ENCODE assay signal across 8 mouse cellular contexts in genomic region chr11:20742361-20742897, GRCm38 (mm10). TPM values are rescaled to one million over a fixed set of nuclear protein-coding genes. Genes with fewer than 3 reads are reported as not detected.
DNase-seq lines count a peak whose midpoint lies in the region; ATAC-seq and TF ChIP-seq lines count a peak whose summit lies in the region.

No protein-coding gene starts in this region.

- peak overlapping the region; percentile 97 for H3K27ac ChIP-seq in embryonic facial prominence, embryonic 14.5 days (replicated peaks; ENCODE audit: low read depth, low read length)
- H3K27ac ChIP-seq in heart, embryonic 15.5 days: peak overlapping the region; percentile 90
- H3K27ac ChIP-seq in liver, embryonic 13.5 days: peak overlapping the region; percentile 96
- peak overlapping the region; percentile 90 for H3K27ac ChIP-seq in thymus, adult 2 months (ENCODE audit: control insufficient read depth, insufficient read depth, low read length)

- under 1% methylated on average over 9 of the region's 9 CpGs for WGBS in embryonic facial prominence, embryonic 14.5 days
- under 1% methylated on average over 9 of the region's 9 CpGs for WGBS in heart, embryonic 15.5 days
- 0% methylated on average over 9 of the region's 9 CpGs for WGBS in liver, embryonic 13.5 days (ENCODE audit: insufficient replicate concordance)
- WGBS in thymus, adult 2 months: under 1% methylated on average over 9 of the region's 9 CpGs

- ATAC-seq in embryonic facial prominence, embryonic 14.5 days (ENCODE audit: low read depth): no peak
- no peak for ATAC-seq in heart, embryonic 15.5 days (replicated peaks; ENCODE audit: insufficient number of reproducible peaks, insufficient read depth, low FRiP score, low read depth)
- ATAC-seq in liver, embryonic 13.5 days (ENCODE audit: low read depth): no peak

- TF ChIP-seq CTCF in thymus, adult 2 months (IDR thresholded peaks at IDR 0.05; ENCODE audit: borderline replicate concordance, control insufficient read depth, extremely low read depth, insufficient read depth, low read length, poor library complexity): no peak

- H3K27me3 ChIP-seq in embryonic facial prominence, embryonic 14.5 days (replicated peaks; ENCODE audit: control insufficient read depth, insufficient read depth, low read length): no peaks in the 10 kb centered on the region
- no peaks in the 10 kb centered on the region for H3K27me3 ChIP-seq in heart, embryonic 15.5 days
- no peaks in the 10 kb centered on the region for H3K27me3 ChIP-seq in liver, embryonic 13.5 days
- H3K27me3 ChIP-seq in thymus, adult 2 months (ENCODE audit: control insufficient read depth, insufficient read depth, low read length): no peaks in the 10 kb centered on the region

- TF ChIP-seq POLR2A in thymus, adult 2 months (IDR thresholded peaks at IDR 0.05; ENCODE audit: control insufficient read depth, extremely low read depth, insufficient read depth, low read length, poor library complexity): no peak

- no peaks in the 10 kb centered on the region for H3K9me3 ChIP-seq in embryonic facial prominence, embryonic 14.5 days (ENCODE audit: control insufficient read depth, low read length)
- H3K9me3 ChIP-seq in heart, embryonic 15.5 days (replicated peaks): no peaks in the 10 kb centered on the region
- H3K9me3 ChIP-seq in liver, embryonic 13.5 days (replicated peaks): no peaks in the 10 kb centered on the region

- peak overlapping the region; percentile 91 for H3K4me2 ChIP-seq in embryonic facial prominence, embryonic 14.5 days (ENCODE audit: low read depth, low read length)
- H3K4me2 ChIP-seq in heart, embryonic 15.5 days: peak overlapping the region; percentile 80
- peak overlapping the region; percentile 91 for H3K4me2 ChIP-seq in liver, embryonic 13.5 days

- peak; percentile 58 to 79 for DNase-seq in CD8-positive naive resting alpha-beta T cell, adult 2 months (ENCODE audit: low read depth in 2 of 2, low spot score in 2 of 2)
- peak; percentile 18 for DNase-seq in adrenal gland, postnatal 25 days
- DNase-seq in embryonic facial prominence, embryonic 14.5 days (ENCODE audit: low spot score): peak; percentile 87
- peak; percentile 73 for DNase-seq in kidney, postnatal 14 days
- DNase-seq in liver, embryonic 13.5 days: peak; percentile 65
- peak; percentile 37 for DNase-seq in neural tube, embryonic 10.5 days (ENCODE audit: extremely low spot score, low spot score)
- DNase-seq in thymus, adult 2 months: peak; percentile 76

- no peaks in the 10 kb centered on the region for H3K4me1 ChIP-seq in embryonic facial prominence, embryonic 14.5 days (ENCODE audit: control insufficient read depth, insufficient read depth, low read length)
- H3K4me1 ChIP-seq in heart, embryonic 15.5 days (replicated peaks): peaks cover 3% of the 10 kb centered on the region; the same call in 1 of the 2 replicates
- peaks cover 14% of the 10 kb centered on the region for H3K4me1 ChIP-seq in liver, embryonic 13.5 days (replicated peaks)
- H3K4me1 ChIP-seq in thymus, adult 2 months (replicated peaks; ENCODE audit: control insufficient read depth, insufficient read depth, low read length): no peaks in the 10 kb centered on the region

- H3K9ac ChIP-seq in embryonic facial prominence, embryonic 14.5 days (ENCODE audit: low read depth, low read length): peak overlapping the region; percentile 89
- peak overlapping the region; percentile 90 for H3K9ac ChIP-seq in heart, embryonic 15.5 days
- peak overlapping the region; percentile 98 for H3K9ac ChIP-seq in liver, embryonic 13.5 days

- H3K4me3 ChIP-seq in embryonic facial prominence, embryonic 14.5 days (ENCODE audit: low read depth, low read length): peak overlapping the region; percentile 96
- H3K4me3 ChIP-seq in heart, embryonic 15.5 days: peak overlapping the region; percentile 88
- H3K4me3 ChIP-seq in liver, embryonic 13.5 days (replicated peaks): peak overlapping the region; percentile 99
- H3K4me3 ChIP-seq in thymus, adult 2 months (ENCODE audit: control insufficient read depth, insufficient read depth, low read length): no peak overlapping the region

- H3K36me3 ChIP-seq in embryonic facial prominence, embryonic 14.5 days (ENCODE audit: control insufficient read depth, insufficient read depth, low read length): no peaks in the 10 kb centered on the region
- no peaks in the 10 kb centered on the region for H3K36me3 ChIP-seq in heart, embryonic 15.5 days
- H3K36me3 ChIP-seq in liver, embryonic 13.5 days: no peaks in the 10 kb centered on the region; the same call in 1 of the 2 replicates
- H3K36me3 ChIP-seq in thymus, adult 2 months (ENCODE audit: control insufficient read depth, insufficient read depth, low read length): no peaks in the 10 kb centered on the region

RNA-seq across cellular contexts. Expression of gene Aftph, which starts 1.0 kb away (rescaled TPM):
- 72.2 and 74.5 TPM in 2 replicates for total RNA-seq in adrenal gland, postnatal 25 days (2021)
- polyA plus RNA-seq in embryonic facial prominence, embryonic 14.5 days (2014; fragmentation: Nextera tagmentation; extraction: Ambion mirVana): 18.6 and 21.3 TPM in 2 replicates
- 9.2 and 11.9 TPM in 2 replicates for polyA plus RNA-seq in heart, embryonic 15.5 days (2015; fragmentation: Nextera tagmentation; extraction: Ambion mirVana)
- 12.0 and 14.9 TPM in 2 replicates for polyA plus RNA-seq in liver, embryonic 13.5 days (2015; fragmentation: Nextera tagmentation; extraction: Ambion mirVana)
- 68.2 and 91.9 TPM in 2 replicates for polyA plus RNA-seq in thymus, adult 2 months (2012; rRNA removed)

Comparison
In these comparisons a context has a peak if more than half of its experiments do, and no peak if none do; other contexts are left out.
1. DNase-seq: peak in every context shown above with its lines; median percentile 87 in embryonic facial prominence, embryonic 14.5 days; 76 in thymus, adult 2 months; 73 in kidney, postnatal 14 days; 68 in CD8-positive naive resting alpha-beta T cell, adult 2 months; 65 in liver, embryonic 13.5 days; 37 in neural tube, embryonic 10.5 days; 18 in adrenal gland, postnatal 25 days.